Mouse (Mus musculus): ENCODE measurements at regions not wholly inside any gene's neighbourhood (a gene's known extent, or its start where the extent isn't known, plus 50 kb on each side); places are given as distances from the start of the nearest gene placed in this dataset.

DNA sequence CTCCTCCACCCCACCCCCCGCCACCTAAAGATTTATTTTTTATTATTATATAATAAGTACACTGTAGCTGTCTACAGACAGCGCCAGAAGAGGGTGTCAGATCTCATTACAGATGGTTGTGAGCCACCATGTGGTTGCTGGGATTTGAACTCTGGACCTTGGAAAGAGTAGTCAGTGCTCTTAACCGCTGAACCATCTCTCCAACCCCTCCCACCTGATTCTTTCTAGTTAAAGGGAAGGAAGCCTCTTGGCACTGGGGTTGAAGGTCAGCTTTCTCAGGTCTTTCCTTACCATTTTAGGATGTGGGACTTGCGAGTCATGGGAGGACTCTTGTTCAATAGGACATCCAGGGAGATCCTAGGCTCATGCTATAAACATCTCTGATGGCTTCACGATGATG is 54.7 kb downstream of the Hes1 start:
- DNase-seq (ENCODE audit: low spot score) (no peak), ATAC-seq (ENCODE audit: extremely low read depth, insufficient number of reproducible peaks, low FRiP score, poor library complexity, severe bottlenecking) (no peak)
- H3K4me1 ChIP-seq (ENCODE audit: insufficient read depth, low read depth, low read length), result peaks cover 11% of the 10 kb centered on the region
- H3K36me3 ChIP-seq (replicated peaks), result no peaks in the 10 kb centered on the region
- peaks cover 55% of the 10 kb centered on the region for H3K27me3 ChIP-seq (ENCODE audit: insufficient read depth, low read length)
- H3K9me3 ChIP-seq (replicated peaks), result no peaks in the 10 kb centered on the region
- no peak overlapping the region for H3K4me3 ChIP-seq (ENCODE audit: low read depth, low read length)
- TF ChIP-seq GATA2 (IDR thresholded peaks at IDR 0.05; ENCODE audit: borderline replicate concordance, low read depth, low read length) (no peak), TAL1 (conservative IDR thresholded peaks at IDR 0.05; ENCODE audit: low read depth, low read length) (no peak), GATA1 (IDR thresholded peaks at IDR 0.05; ENCODE audit: borderline replicate concordance, low read length) (no peak), POLR2AphosphoS5 (IDR thresholded peaks at IDR 0.05; ENCODE audit: insufficient replicate concordance, low read depth, low read length) (no peak), CTCF (IDR thresholded peaks at IDR 0.05; ENCODE audit: low read depth, low read length) (no peak)

DNA sequence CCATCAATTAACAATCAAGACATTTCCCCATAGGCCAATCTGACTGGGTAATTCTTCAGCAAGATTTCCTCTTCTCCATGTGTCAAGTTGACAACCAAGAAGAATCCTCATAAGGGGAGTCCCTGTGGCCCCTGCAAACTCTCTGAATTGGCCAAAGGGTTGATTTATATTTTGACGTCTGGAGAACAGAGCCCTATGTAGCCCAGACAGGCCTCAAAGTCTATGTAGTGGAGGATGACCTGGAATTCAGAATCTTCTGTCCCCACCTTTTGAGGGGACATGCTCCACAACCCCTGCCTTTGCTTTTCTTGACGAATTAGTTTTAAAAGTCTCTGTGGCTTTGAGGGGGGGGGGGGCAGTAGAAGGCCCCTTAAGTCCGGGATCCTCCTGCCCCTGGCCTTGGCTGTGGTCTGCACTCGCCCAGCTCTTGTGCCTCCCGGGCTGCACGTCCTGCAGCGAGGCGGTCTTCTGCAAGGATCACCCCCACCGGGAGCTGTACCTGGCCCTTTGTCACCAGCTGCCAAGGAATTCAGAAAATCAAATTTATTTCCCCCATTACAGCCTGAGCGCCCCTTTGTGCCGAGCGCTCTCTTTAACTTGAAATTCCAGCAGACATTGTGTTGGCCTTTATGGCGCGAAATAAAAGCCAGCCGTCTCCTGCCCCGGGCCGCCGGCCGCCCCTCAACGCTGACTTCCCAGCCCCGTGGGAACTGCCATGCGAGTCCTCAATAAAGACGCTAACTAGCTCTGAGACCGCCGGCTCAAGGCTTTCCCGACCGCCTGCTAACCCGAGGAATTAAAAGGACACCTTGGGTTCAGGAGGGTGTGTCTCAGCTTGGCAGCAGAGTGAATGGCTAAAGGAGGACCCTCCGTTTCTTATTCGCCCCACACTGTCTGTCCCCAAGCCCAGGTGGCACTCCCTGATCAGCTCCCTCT is 56.4 kb downstream of the Hes1 start:
- peaks cover 14% of the 10 kb centered on the region for H3K4me1 ChIP-seq (ENCODE audit: insufficient read depth, low read depth, low read length)
- H3K27me3 ChIP-seq (ENCODE audit: insufficient read depth, low read length), result peaks cover 43% of the 10 kb centered on the region
- no peak overlapping the region for H3K4me3 ChIP-seq (ENCODE audit: low read depth, low read length)
- no peak for DNase-seq (ENCODE audit: low spot score)
- no peaks in the 10 kb centered on the region for H3K9me3 ChIP-seq (replicated peaks)
- no peaks in the 10 kb centered on the region for H3K36me3 ChIP-seq (replicated peaks)
- no peak for ATAC-seq (ENCODE audit: extremely low read depth, insufficient number of reproducible peaks, low FRiP score, poor library complexity, severe bottlenecking)
- TF ChIP-seq GATA1 (IDR thresholded peaks at IDR 0.05; ENCODE audit: borderline replicate concordance, low read length), result no peak
- TF ChIP-seq POLR2AphosphoS5 (IDR thresholded peaks at IDR 0.05; ENCODE audit: insufficient replicate concordance, low read depth, low read length), result no peak
- no peak for TF ChIP-seq CTCF (IDR thresholded peaks at IDR 0.05; ENCODE audit: low read depth, low read length)
- no peak for TF ChIP-seq GATA2 (IDR thresholded peaks at IDR 0.05; ENCODE audit: borderline replicate concordance, low read depth, low read length)
- no peak for TF ChIP-seq TAL1 (conservative IDR thresholded peaks at IDR 0.05; ENCODE audit: low read depth, low read length)

DNA sequence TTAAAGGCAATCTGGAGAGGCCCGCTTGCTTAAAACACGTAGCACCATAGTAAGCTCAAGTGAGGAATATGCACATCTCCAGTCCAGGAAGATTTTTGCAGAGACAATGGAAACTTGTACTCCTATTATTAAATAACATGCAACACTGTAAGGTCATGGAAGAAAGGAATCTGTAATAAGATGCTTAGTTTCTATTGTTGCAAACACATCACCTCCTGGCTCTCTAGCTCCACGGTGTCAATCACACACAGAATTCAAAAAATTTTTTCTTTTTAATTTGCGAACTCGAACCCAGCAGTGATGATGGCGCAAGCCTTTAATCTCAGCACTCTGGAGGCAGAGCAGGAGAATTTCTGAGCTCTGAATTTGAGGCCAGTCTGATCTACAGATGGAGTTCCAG is 57.4 kb downstream of the Hes1 start:
- Histone ChIP-seq H3K4me1 (ENCODE audit: insufficient read depth, low read depth, low read length) (peaks cover 12% of the 10 kb centered on the region), H3K27me3 (ENCODE audit: insufficient read depth, low read length) (peaks cover 39% of the 10 kb centered on the region), H3K4me3 (ENCODE audit: low read depth, low read length) (no peak overlapping the region), H3K9me3 (replicated peaks) (no peaks in the 10 kb centered on the region), H3K36me3 (replicated peaks) (no peaks in the 10 kb centered on the region)
- ATAC-seq (ENCODE audit: extremely low read depth, insufficient number of reproducible peaks, low FRiP score, poor library complexity, severe bottlenecking) (no peak), DNase-seq (ENCODE audit: low spot score) (no peak)
- TF ChIP-seq POLR2AphosphoS5 (IDR thresholded peaks at IDR 0.05; ENCODE audit: insufficient replicate concordance, low read depth, low read length) (no peak), TAL1 (conservative IDR thresholded peaks at IDR 0.05; ENCODE audit: low read depth, low read length) (no peak), GATA1 (IDR thresholded peaks at IDR 0.05; ENCODE audit: borderline replicate concordance, low read length) (no peak), CTCF (IDR thresholded peaks at IDR 0.05; ENCODE audit: low read depth, low read length) (no peak), GATA2 (IDR thresholded peaks at IDR 0.05; ENCODE audit: borderline replicate concordance, low read depth, low read length) (no peak)

DNA sequence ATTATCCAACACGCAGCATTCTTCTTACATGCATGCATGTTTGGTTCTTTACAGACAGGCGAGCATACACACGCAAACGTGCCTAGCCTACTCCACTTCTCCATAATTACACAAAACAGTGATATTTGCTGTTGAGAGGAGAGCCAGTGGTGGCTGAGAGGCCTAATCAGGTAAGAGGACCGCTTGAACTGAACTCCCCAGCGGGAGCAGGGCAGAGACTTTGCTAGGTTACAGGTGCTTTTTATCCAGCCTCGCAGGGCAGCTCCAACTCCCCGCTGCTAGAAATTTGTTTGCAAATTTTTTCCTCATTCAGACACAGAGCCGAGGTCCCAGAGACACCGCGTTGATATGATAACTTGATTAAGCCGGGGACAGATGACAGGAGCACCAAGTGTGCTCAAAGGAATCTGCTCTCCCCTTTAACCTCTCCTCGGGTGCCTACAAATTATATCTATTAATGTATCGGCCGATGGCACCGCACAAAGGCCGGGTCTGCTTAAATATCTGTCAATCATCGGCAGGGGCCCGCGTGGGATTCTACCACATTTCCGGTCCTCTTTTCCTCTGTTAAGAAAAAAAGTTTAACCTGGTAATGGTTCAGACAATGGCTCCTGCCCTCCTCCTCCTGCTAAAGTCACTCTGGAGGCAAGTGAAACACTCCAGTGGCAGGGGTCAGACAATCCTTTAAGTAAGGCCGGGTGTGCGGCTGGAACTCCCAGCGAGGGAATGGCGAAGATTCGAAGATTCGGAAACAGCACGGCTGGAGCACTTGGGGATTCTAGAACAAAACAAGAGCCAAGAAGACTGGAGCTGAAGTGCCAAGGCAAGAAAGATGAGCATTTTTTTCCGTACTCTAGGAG is 58.3 kb downstream of the Hes1 start:
- peaks cover 31% of the 10 kb centered on the region for H3K27me3 ChIP-seq (ENCODE audit: insufficient read depth, low read length)
- DNase-seq (ENCODE audit: low spot score), result no peak
- no peaks in the 10 kb centered on the region for H3K9me3 ChIP-seq (replicated peaks)
- H3K4me3 ChIP-seq (ENCODE audit: low read depth, low read length), result no peak overlapping the region
- H3K4me1 ChIP-seq (ENCODE audit: insufficient read depth, low read depth, low read length), result peaks cover 14% of the 10 kb centered on the region
- no peak for ATAC-seq (ENCODE audit: extremely low read depth, insufficient number of reproducible peaks, low FRiP score, poor library complexity, severe bottlenecking)
- no peak for TF ChIP-seq CTCF (IDR thresholded peaks at IDR 0.05; ENCODE audit: low read depth, low read length)
- TF ChIP-seq POLR2AphosphoS5 (IDR thresholded peaks at IDR 0.05; ENCODE audit: insufficient replicate concordance, low read depth, low read length), result no peak
- TF ChIP-seq GATA1 (IDR thresholded peaks at IDR 0.05; ENCODE audit: borderline replicate concordance, low read length), result no peak
- TF ChIP-seq GATA2 (IDR thresholded peaks at IDR 0.05; ENCODE audit: borderline replicate concordance, low read depth, low read length), result no peak
- no peaks in the 10 kb centered on the region for H3K36me3 ChIP-seq (replicated peaks)

DNA sequence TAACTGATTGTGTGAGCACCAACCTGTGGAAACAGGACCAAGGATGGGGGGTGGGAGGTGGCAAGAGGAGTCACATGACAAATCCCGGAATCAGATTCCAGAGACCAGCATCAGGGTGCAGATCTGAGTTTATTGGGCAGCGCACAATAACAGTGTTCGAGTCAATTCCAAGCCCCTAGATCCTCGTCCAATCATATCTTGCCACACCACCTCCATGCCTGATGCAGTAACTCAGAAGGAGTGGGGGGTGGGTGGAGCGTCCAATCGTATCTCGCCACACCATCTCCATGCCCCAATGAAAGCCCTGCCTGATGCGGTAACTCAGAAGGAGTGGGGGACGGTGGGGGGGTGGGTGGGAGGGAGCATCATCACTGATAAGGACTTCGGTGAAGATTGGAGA is 62.8 kb downstream of the Hes1 start:
- TF ChIP-seq POLR2AphosphoS5 (IDR thresholded peaks at IDR 0.05; ENCODE audit: insufficient replicate concordance, low read depth, low read length) (no peak), GATA1 (IDR thresholded peaks at IDR 0.05; ENCODE audit: borderline replicate concordance, low read length) (no peak), GATA2 (IDR thresholded peaks at IDR 0.05; ENCODE audit: borderline replicate concordance, low read depth, low read length) (no peak), CTCF (IDR thresholded peaks at IDR 0.05; ENCODE audit: low read depth, low read length) (no peak), TAL1 (conservative IDR thresholded peaks at IDR 0.05; ENCODE audit: low read depth, low read length) (no peak)
- Histone ChIP-seq H3K4me1 (ENCODE audit: insufficient read depth, low read depth, low read length) (peaks cover 14% of the 10 kb centered on the region; the same call in 1 of the 2 replicates), H3K4me3 (ENCODE audit: low read depth, low read length) (no peak overlapping the region), H3K9me3 (replicated peaks) (no peaks in the 10 kb centered on the region), H3K36me3 (replicated peaks) (no peaks in the 10 kb centered on the region), H3K27me3 (ENCODE audit: insufficient read depth, low read length) (peaks cover 19% of the 10 kb centered on the region)
- ATAC-seq (ENCODE audit: extremely low read depth, insufficient number of reproducible peaks, low FRiP score, poor library complexity, severe bottlenecking), result no peak
- DNase-seq (ENCODE audit: low spot score), result no peak

DNA sequence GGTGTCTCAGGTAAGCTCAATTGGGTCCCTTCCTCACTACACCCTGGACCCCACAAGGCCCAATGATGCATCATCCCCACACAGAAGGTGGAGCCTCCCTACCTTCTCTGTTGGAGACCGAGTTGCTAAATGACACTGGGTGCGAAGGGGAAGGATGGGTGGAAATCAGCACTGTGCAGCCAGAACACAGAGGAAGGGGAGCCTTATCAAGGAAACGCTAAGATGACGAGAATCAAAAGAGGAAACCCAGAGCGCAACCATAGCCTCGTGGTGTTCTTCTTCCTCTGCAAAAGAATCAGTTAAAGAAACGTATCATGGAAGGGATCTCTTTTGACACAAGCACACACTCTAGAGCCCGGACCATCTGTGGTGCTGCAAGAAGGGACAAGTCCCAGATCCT is 64.6 kb downstream of the Hes1 start:
- H3K4me1 ChIP-seq (ENCODE audit: insufficient read depth, low read depth, low read length), result peaks cover 22% of the 10 kb centered on the region; the same call in 1 of the 2 replicates
- ATAC-seq (ENCODE audit: extremely low read depth, insufficient number of reproducible peaks, low FRiP score, poor library complexity, severe bottlenecking) (no peak), DNase-seq (ENCODE audit: low spot score) (no peak)
- H3K4me3 ChIP-seq (ENCODE audit: low read depth, low read length), result no peak overlapping the region
- H3K9me3 ChIP-seq (replicated peaks), result no peaks in the 10 kb centered on the region
- TF ChIP-seq GATA1 (IDR thresholded peaks at IDR 0.05; ENCODE audit: borderline replicate concordance, low read length), result no peak
- TF ChIP-seq TAL1 (conservative IDR thresholded peaks at IDR 0.05; ENCODE audit: low read depth, low read length), result no peak
- no peak for TF ChIP-seq POLR2AphosphoS5 (IDR thresholded peaks at IDR 0.05; ENCODE audit: insufficient replicate concordance, low read depth, low read length)
- TF ChIP-seq CTCF (IDR thresholded peaks at IDR 0.05; ENCODE audit: low read depth, low read length), result no peak
- no peak for TF ChIP-seq GATA2 (IDR thresholded peaks at IDR 0.05; ENCODE audit: borderline replicate concordance, low read depth, low read length)
- peaks cover 17% of the 10 kb centered on the region for H3K27me3 ChIP-seq (ENCODE audit: insufficient read depth, low read length)
- no peaks in the 10 kb centered on the region for H3K36me3 ChIP-seq (replicated peaks)
